Mouse (Mus musculus) hindbrain, embryonic 11.5 days (tissue): ENCODE measurements around the gene Bnc2. TPM values are rescaled to one million over a fixed set of nuclear protein-coding genes. Genes with fewer than 3 reads are reported as not detected.

Source experiments
- ATAC-seq: fragments of 200-750 bp; cut with Nextera tagmentation; 2 replicates; pipeline ENCODE4 v1.8.0; 2017; ENCODE audit warnings: mild to moderate bottlenecking, moderate TSS enrichment, moderate library complexity; ENCODE audit not compliant: low FRiP score
- DNase-seq: peaks from one replicate; pipeline ENCODE4 v3.0.0-alpha.2; 2015; ENCODE audit warnings: low spot score
- H3K27ac ChIP-seq: fragments of 300-500 bp; sonication (generic); 2 replicates; pipeline ENCODE4 v1.5.1; 2014; ENCODE audit warnings: mild to moderate bottlenecking, low read depth, low read length
- H3K27me3 ChIP-seq: fragments of 300-500 bp; sonication (generic); 2 replicates; pipeline ENCODE4 v1.6.1; 2014; ENCODE audit warnings: mild to moderate bottlenecking, low read length, moderate library complexity, mixed read lengths; ENCODE audit not compliant: control insufficient read depth, insufficient read depth
- H3K36me3 ChIP-seq: fragments of 300-500 bp; sonication (generic); 2 replicates; pipeline ENCODE4 v1.6.1; 2014; ENCODE audit warnings: mild to moderate bottlenecking, low read length, moderate library complexity, mixed read lengths; ENCODE audit not compliant: control insufficient read depth, insufficient read depth
- H3K4me1 ChIP-seq: fragments of 300-500 bp; sonication (generic); replicated peaks from 2 replicates; pipeline ENCODE4 v1.6.1; 2014; ENCODE audit warnings: low read length, mixed read lengths; ENCODE audit not compliant: control insufficient read depth, insufficient read depth
- H3K4me2 ChIP-seq: fragments of 300-500 bp; sonication (generic); replicated peaks from 2 replicates; pipeline ENCODE4 v1.6.1; 2014; ENCODE audit warnings: mild to moderate bottlenecking, low read depth, low read length
- H3K4me3 ChIP-seq: fragments of 300-500 bp; sonication (generic); 2 replicates; pipeline ENCODE4 v1.5.1; 2014; ENCODE audit warnings: low read depth, low read length
- H3K9ac ChIP-seq: fragments of 300-500 bp; sonication (generic); 2 replicates; pipeline ENCODE4 v1.6.1; 2014; ENCODE audit warnings: low read depth, low read length
- H3K9me3 ChIP-seq: fragments of 300-500 bp; sonication (generic); 2 replicates; pipeline ENCODE4 v1.6.1; 2016; ENCODE audit warnings: low read length; ENCODE audit not compliant: control insufficient read depth
- WGBS: fragments of 180-500 bp; shearing (Covaris S2); extraction: QIAGEN DNeasy Blood & Tissue Kit; methylation state at CpG from one replicate; pipeline ENCODE4 v1.1.7; 2014; 5-methylcytosine and 5-hydroxymethylcytosine counted together
- polyA plus RNA-seq: library from polyadenylated mRNA; unstranded; fragments of >200 nt; fragmentation: Nextera tagmentation; extraction: Ambion mirVana; gene quantifications from 2 replicates; pipeline ENCODE4 v1.2.1, GENCODE M21; 2014

Gene Bnc2
- polyA plus RNA-seq, 1 experiment from 2014 or later, result 16.1 TPM

DNA sequence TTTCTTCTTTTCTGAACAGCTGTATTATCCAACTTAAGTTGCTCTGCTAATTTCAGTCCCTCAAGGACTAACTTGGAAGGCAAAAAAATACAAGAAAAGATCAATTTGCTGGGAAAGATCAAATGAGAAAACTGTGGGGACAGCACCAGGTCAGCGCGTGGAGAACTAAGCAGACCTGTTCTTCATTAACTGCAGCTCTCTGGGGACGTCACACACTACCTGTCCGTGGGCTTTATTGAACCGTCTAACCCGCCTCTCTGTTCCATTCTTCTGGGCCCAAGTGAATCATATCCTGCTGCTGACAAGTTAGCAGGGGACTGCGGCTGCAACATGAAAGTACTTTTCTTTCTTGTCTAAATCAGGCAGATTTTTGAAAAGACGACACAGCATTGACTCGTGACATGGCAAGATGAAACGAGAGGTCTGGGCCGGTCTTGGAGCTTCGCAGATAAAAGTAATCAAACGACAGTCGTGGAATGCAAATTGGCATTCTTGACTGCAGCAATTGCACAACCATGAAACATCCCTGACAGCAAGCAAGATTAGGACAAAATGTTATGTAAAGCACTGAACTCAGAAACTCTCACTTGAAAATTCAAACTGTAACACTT, 2.8 kb downstream of the Bnc2 start:
- Histone ChIP-seq H3K9me3 (no peaks in the 10 kb centered on the region), H3K27ac (no peak overlapping the region), H3K4me2 (no peak overlapping the region), H3K27me3 (peaks cover 51% of the 10 kb centered on the region), H3K4me1 (no peaks in the 10 kb centered on the region), H3K4me3 (no peak overlapping the region), H3K9ac (no peak overlapping the region), H3K36me3 (no peaks in the 10 kb centered on the region)
- DNase-seq (peak; percentile 41), ATAC-seq (no peak)
- 19% methylated on average over 14 of the region's 14 CpGs for WGBS

DNA sequence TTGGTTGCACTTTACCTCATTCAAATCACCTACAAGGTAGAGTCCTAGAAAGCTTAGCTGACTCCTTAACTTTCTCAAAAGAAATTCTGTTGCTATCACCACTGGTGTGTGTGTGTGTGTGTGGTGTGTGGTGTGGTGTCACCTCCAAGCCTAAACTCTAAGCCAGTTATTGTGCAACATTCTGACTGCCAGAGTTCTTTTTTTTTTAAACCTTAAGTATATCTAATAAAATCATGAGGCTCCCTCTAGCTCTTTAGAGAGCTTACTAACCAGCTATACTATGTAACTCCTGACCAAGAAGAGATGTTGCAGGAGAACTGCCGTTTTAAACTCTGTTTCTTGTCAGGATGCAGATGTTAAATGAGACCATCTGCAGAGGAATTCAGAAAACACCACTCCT, 4.1 kb downstream of the Bnc2 start:
- 46% methylated on average over 1 of the region's 1 CpGs for WGBS
- no peaks in the 10 kb centered on the region for H3K9me3 ChIP-seq
- H3K27me3 ChIP-seq, result peaks cover 40% of the 10 kb centered on the region
- H3K4me3 ChIP-seq, result no peak overlapping the region
- H3K27ac ChIP-seq, result no peak overlapping the region
- ATAC-seq (no peak), DNase-seq (no peak)
- no peaks in the 10 kb centered on the region for H3K36me3 ChIP-seq
- H3K9ac ChIP-seq, result no peak overlapping the region
- H3K4me1 ChIP-seq, result no peaks in the 10 kb centered on the region
- no peak overlapping the region for H3K4me2 ChIP-seq

DNA sequence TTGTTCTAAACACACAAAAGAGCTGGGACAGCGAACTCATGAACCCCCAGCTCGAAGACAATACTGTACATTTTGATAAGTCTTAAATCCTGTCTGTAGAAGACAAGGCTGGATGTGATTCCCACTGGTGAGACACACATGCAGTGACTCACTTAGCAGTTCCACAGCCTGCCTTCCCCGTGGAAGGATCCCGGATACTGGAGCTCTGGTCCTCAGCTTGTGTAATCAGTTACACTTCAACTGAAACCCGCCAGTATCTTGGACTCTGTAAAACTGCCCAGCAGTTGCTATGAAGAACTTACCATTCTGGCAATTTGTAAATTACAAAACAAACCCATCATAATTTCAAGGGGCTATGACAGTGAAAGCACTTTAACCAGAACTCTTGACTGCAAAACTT, 5.4 kb downstream of the Bnc2 start:
- WGBS, result 55% methylated on average over 5 of the region's 5 CpGs
- Histone ChIP-seq H3K4me3 (no peak overlapping the region), H3K27me3 (peaks cover 34% of the 10 kb centered on the region), H3K9ac (no peak overlapping the region), H3K27ac (0 out of 2 replicates have a peak overlapping the region, but pooled peaks have one; percentile 17), H3K4me1 (no peaks in the 10 kb centered on the region), H3K9me3 (no peaks in the 10 kb centered on the region), H3K36me3 (no peaks in the 10 kb centered on the region), H3K4me2 (peak overlapping the region; percentile 11; the same call in 1 of the 2 replicates)
- ATAC-seq (peak; percentile 38), DNase-seq (peak; percentile 24)

DNA sequence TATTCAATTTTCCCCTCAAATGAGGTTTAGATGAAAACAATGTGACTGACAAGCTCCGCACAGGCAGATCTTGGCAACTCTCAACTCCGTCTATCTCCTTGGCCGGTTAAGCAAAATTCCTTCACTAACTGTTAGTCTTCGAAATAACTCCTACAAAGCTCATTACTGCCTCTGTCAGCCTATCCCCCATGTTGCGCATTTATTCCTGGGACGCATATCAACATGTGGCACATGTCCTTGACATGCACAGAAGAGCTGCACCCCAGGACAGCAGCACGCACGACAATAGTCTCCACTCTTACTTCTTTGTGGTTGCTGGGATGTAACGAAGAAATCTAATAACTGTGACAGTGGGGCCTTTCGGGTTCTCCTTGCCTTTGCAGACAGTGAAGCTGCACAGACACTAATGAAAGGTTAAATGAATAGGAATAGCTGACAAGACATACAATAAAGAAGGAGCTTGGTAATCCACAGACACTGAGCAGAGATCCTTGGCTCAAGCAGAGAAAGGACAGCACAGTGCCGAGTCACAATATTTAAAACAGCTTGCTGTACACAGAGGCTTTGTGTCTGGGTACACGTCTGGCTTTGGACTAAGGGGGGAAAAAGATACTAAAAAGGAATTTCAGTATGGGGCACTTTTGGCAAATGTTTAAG, 6.0 kb downstream of the Bnc2 start:
- 44% methylated on average over 12 of the region's 12 CpGs for WGBS
- peak; percentile 81 for ATAC-seq
- H3K4me2 ChIP-seq, result no peak overlapping the region

DNA sequence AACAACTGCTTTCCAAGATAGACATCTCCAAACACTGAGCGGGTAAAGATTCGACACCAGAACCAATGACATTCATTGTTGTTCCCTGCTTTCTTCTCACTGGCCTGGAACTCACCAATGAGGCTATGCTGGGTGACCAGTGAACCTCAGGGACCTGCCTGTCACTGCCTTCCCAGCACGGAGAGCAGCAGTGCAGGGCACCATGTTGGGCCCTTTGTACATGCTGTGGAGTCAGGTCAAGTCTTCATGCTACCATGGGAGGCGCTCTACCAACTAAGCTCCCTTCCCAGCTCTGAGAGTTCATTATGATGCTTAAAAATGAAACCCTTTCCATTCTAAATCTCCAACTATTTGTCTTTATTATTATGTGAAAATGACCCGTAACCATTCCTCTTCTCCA, 6.8 kb downstream of the Bnc2 start:
- Histone ChIP-seq H3K9ac (no peak overlapping the region), H3K4me2 (no peak overlapping the region), H3K27me3 (peaks cover 21% of the 10 kb centered on the region), H3K36me3 (no peaks in the 10 kb centered on the region), H3K4me3 (no peak overlapping the region), H3K9me3 (no peaks in the 10 kb centered on the region), H3K27ac (no peak overlapping the region), H3K4me1 (no peaks in the 10 kb centered on the region)
- ATAC-seq (no peak), DNase-seq (no peak)
- WGBS, result 84% methylated on average over 5 of the region's 5 CpGs

More for the DNA sequence above, 6.0 kb downstream of the Bnc2 start:
- Histone ChIP-seq H3K27ac (0 out of 2 replicates have a peak overlapping the region, but pooled peaks have one; percentile 17), H3K27me3 (peaks cover 29% of the 10 kb centered on the region), H3K4me1 (no peaks in the 10 kb centered on the region), H3K9me3 (no peaks in the 10 kb centered on the region), H3K36me3 (no peaks in the 10 kb centered on the region), H3K4me3 (no peak overlapping the region), H3K9ac (no peak overlapping the region)
- DNase-seq, result peak; percentile 49

DNA sequence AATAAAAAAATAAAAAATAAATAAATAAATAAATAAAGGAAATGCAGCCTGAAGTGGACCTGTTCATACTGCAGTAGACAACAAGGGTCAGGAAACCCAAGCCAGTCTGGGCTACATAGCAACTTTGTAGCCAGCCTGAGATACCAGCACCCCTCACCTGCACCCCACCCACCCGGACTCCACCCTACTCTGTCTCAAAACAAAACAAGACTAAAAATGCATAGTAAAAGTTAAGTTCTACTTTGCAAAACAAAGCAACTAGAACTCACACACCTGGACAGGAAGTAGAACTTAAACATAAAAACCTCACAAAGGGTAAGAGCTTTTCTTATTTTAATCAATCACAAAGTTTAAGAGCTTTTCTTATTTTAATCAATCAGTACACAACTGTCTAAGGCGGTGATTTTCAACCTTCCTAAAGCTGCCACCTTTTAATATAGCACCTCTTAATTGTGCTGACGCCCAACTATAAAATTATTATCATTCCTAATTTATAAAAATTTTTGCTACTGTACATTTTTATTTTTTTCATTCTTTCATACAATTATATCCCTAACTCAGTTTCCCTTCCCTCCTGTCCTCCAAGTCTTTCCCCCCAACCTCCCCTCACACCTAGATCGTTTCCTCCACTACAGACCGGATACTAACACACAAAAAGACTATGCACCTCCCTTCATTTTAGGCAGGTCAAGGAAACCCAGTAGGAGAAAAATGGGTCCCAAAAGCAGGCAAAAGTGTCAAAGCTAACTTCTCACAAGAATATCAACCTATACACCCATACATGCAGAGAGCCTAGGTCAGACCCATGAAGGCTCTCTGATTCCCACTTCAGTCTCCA, 12.6 kb downstream of the Bnc2 start:
- no peaks in the 10 kb centered on the region for H3K36me3 ChIP-seq
- H3K27me3 ChIP-seq, result peaks cover 2% of the 10 kb centered on the region; the same call in 1 of the 2 replicates
- H3K9ac ChIP-seq, result no peak overlapping the region
- no peak overlapping the region for H3K27ac ChIP-seq
- H3K4me1 ChIP-seq, result no peaks in the 10 kb centered on the region
- H3K4me3 ChIP-seq, result no peak overlapping the region
- 85% methylated on average over 5 of the region's 5 CpGs for WGBS
- no peak overlapping the region for H3K4me2 ChIP-seq
- DNase-seq (no peak), ATAC-seq (no peak)
- no peaks in the 10 kb centered on the region for H3K9me3 ChIP-seq

DNA sequence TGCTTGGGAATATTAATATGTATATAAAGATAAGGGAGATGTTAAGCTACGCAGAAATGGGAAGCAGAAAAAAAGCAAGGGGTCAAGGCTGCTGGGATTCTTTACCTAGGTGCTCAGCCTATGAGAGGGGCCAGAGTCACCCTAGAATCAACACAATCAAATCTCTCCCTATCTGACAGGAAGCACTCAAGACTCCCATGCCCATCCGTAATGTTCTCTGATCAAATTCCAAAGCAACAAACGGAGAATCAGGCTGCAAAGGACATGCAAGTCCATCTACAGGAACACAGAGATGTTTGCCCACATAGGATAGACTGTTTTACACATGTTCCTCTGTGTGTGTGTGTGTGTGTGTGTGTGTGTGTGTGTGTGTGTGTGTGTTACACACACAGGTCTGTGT, 13.7 kb downstream of the Bnc2 start:
- Histone ChIP-seq H3K27me3 (no peaks in the 10 kb centered on the region), H3K9ac (no peak overlapping the region), H3K36me3 (no peaks in the 10 kb centered on the region), H3K27ac (no peak overlapping the region), H3K4me1 (no peaks in the 10 kb centered on the region), H3K4me3 (no peak overlapping the region), H3K9me3 (no peaks in the 10 kb centered on the region), H3K4me2 (no peak overlapping the region)
- 90% methylated on average over 3 of the region's 3 CpGs for WGBS
- ATAC-seq (no peak), DNase-seq (no peak)

DNA sequence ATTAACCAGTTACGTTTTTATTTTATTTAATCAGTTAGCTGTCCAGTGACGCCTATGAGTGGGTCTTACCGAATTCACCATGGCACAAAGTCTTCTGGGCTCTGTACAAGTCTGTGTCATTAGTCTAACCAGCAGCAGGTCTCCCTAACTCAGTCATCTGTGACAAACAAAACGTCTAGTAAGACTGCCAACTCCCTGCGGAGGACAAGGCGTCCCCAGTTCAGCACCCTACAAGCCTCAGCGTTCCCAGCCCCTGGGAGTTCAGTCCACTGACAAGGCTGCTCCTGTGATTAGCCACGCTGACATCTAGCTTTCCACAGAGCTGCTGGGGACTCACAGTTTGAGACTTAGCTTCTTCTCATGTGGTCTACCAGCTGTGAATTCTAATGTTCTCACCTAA, 23.3 kb downstream of the Bnc2 start:
- H3K9me3 ChIP-seq, result no peaks in the 10 kb centered on the region
- no peak overlapping the region for H3K4me3 ChIP-seq
- no peak overlapping the region for H3K4me2 ChIP-seq
- H3K36me3 ChIP-seq, result no peaks in the 10 kb centered on the region
- H3K27me3 ChIP-seq, result no peaks in the 10 kb centered on the region
- H3K9ac ChIP-seq, result no peak overlapping the region
- no peak overlapping the region for H3K27ac ChIP-seq
- DNase-seq (no peak), ATAC-seq (no peak)
- WGBS, result 54% methylated on average over 8 of the region's 8 CpGs
- H3K4me1 ChIP-seq, result no peaks in the 10 kb centered on the region
